Mouse (Mus musculus) midbrain, embryonic 15.5 days (tissue): Measurements from ENCODE around the gene Kit. TPM values are rescaled to one million over a fixed set of nuclear protein-coding genes. Genes with fewer than 3 reads are reported as not detected.

Experiments
- ATAC-seq: fragments of 200-750 bp; cut with Nextera tagmentation; replicated peaks from 2 replicates; pipeline ENCODE4 v1.8.0; 2017; ENCODE audit warnings: moderate TSS enrichment
- H3K27ac ChIP-seq: fragments of 300-500 bp; sonication (generic); 2 replicates; pipeline ENCODE4 v1.5.1; 2015; ENCODE audit warnings: mild to moderate bottlenecking, inconsistent platforms
- H3K27me3 ChIP-seq: fragments of 300-500 bp; sonication (generic); replicated peaks from 2 replicates; pipeline ENCODE4 v1.6.1; 2015; ENCODE audit warnings: inconsistent platforms
- H3K36me3 ChIP-seq: fragments of 300-500 bp; sonication (generic); replicated peaks from 2 replicates; pipeline ENCODE4 v1.6.1; 2015; ENCODE audit warnings: inconsistent platforms
- H3K4me1 ChIP-seq: fragments of 300-500 bp; sonication (generic); 2 replicates; pipeline ENCODE4 v1.6.1; 2015; ENCODE audit warnings: inconsistent platforms
- H3K4me2 ChIP-seq: fragments of 300-500 bp; sonication (generic); 2 replicates; pipeline ENCODE4 v1.6.1; 2015; ENCODE audit warnings: inconsistent platforms, mild to moderate bottlenecking, moderate library complexity
- H3K4me3 ChIP-seq: fragments of 300-500 bp; sonication (generic); 2 replicates; pipeline ENCODE4 v1.5.1; 2015; ENCODE audit warnings: mild to moderate bottlenecking, inconsistent platforms
- H3K9ac ChIP-seq: fragments of 300-500 bp; sonication (generic); 2 replicates; pipeline ENCODE4 v1.6.1; 2015; ENCODE audit warnings: mild to moderate bottlenecking, inconsistent platforms
- H3K9me3 ChIP-seq: fragments of 300-500 bp; sonication (generic); 2 replicates; pipeline ENCODE4 v1.6.1; 2016; ENCODE audit warnings: inconsistent platforms
- WGBS: fragments of 180-500 bp; shearing (Covaris S2); methylation state at CpG from one replicate; pipeline ENCODE4 v1.1.7; 2015; ENCODE audit warnings: mixed read lengths; 5-methylcytosine and 5-hydroxymethylcytosine counted together
- polyA plus RNA-seq: library from polyadenylated mRNA; unstranded; fragments of >200 nt; fragmentation: Nextera tagmentation; extraction: Ambion mirVana; gene quantifications from 2 replicates; pipeline ENCODE4 v1.2.1, GENCODE M21; 2015

The Kit gene
- polyA plus RNA-seq, 1 experiment from 2014 or later, result 44.0 TPM

- peak overlapping the region; percentile 83 for H3K27ac ChIP-seq
- H3K9me3 ChIP-seq, result no peaks in the 10 kb centered on the region
- WGBS, result 3% methylated on average over 27 of the region's 27 CpGs
- H3K9ac ChIP-seq, result peak overlapping the region; percentile 70
- H3K4me3 ChIP-seq, result peak overlapping the region; percentile 71
- H3K4me1 ChIP-seq, result peaks cover 15% of the 10 kb centered on the region
- no peaks in the 10 kb centered on the region for H3K27me3 ChIP-seq
- peak; percentile 8; the same call in 1 of the 2 replicates for ATAC-seq
- H3K4me2 ChIP-seq, result peak overlapping the region; percentile 95
- H3K36me3 ChIP-seq, result no peaks in the 10 kb centered on the region
These were observed 415 bp upstream of the Kit start for GRCm38 (mm10) chr5:75574151-75574851.

GRCm38 (mm10) chr5:75575567-75576515 is 1.1 kb downstream of the Kit start:
- peak overlapping the region; percentile 95 for H3K4me2 ChIP-seq
- H3K4me1 ChIP-seq, result peaks cover 15% of the 10 kb centered on the region
- no peaks in the 10 kb centered on the region for H3K27me3 ChIP-seq
- H3K36me3 ChIP-seq, result no peaks in the 10 kb centered on the region
- H3K9me3 ChIP-seq, result no peaks in the 10 kb centered on the region
- peak overlapping the region; percentile 83 for H3K27ac ChIP-seq
- H3K4me3 ChIP-seq, result peak overlapping the region; percentile 71
- peak overlapping the region; percentile 70 for H3K9ac ChIP-seq
- peak; percentile 84 for ATAC-seq
- under 1% methylated on average over 53 of the region's 53 CpGs for WGBS

- Histone ChIP-seq H3K36me3 (no peaks in the 10 kb centered on the region), H3K9me3 (no peaks in the 10 kb centered on the region), H3K27ac (peak overlapping the region; percentile 83; the same call in 1 of the 2 replicates), H3K9ac (peak overlapping the region; percentile 70), H3K4me1 (peaks cover 15% of the 10 kb centered on the region), H3K4me2 (peak overlapping the region; percentile 95), H3K27me3 (no peaks in the 10 kb centered on the region), H3K4me3 (peak overlapping the region; percentile 71)
- no peak for ATAC-seq
- 21% methylated on average over 6 of the region's 6 CpGs for WGBS
These were observed 2.0 kb downstream of the Kit start for GRCm38 (mm10) chr5:75576741-75577140.

- ATAC-seq, result no peak
- no peaks in the 10 kb centered on the region for H3K36me3 ChIP-seq
- no peaks in the 10 kb centered on the region for H3K27me3 ChIP-seq
- H3K9me3 ChIP-seq, result no peaks in the 10 kb centered on the region
- H3K9ac ChIP-seq, result no peak overlapping the region
- H3K27ac ChIP-seq, result no peak overlapping the region
- H3K4me3 ChIP-seq, result no peak overlapping the region
- WGBS, result 81% methylated on average over 7 of the region's 7 CpGs
- peaks cover 15% of the 10 kb centered on the region for H3K4me1 ChIP-seq
- H3K4me2 ChIP-seq, result peak overlapping the region; percentile 95
These were observed 3.4 kb downstream of the Kit start for GRCm38 (mm10) chr5:75578141-75578540.

GRCm38 (mm10) chr5:75579244-75579643 is 4.5 kb downstream of the Kit start:
- Histone ChIP-seq H3K9ac (no peak overlapping the region), H3K27me3 (no peaks in the 10 kb centered on the region), H3K4me1 (peaks cover 15% of the 10 kb centered on the region), H3K9me3 (no peaks in the 10 kb centered on the region), H3K4me3 (no peak overlapping the region), H3K36me3 (no peaks in the 10 kb centered on the region), H3K4me2 (no peak overlapping the region), H3K27ac (no peak overlapping the region)
- ATAC-seq, result no peak
- WGBS, result 86% methylated on average over 5 of the region's 5 CpGs

GRCm38 (mm10) chr5:75579646-75580268 is 5.0 kb downstream of the Kit start:
- no peak overlapping the region for H3K4me2 ChIP-seq
- no peak for ATAC-seq
- H3K27ac ChIP-seq, result no peak overlapping the region
- H3K9ac ChIP-seq, result no peak overlapping the region
- H3K4me3 ChIP-seq, result no peak overlapping the region
- H3K36me3 ChIP-seq, result no peaks in the 10 kb centered on the region
- peaks cover 15% of the 10 kb centered on the region for H3K4me1 ChIP-seq
- H3K27me3 ChIP-seq, result no peaks in the 10 kb centered on the region
- 87% methylated on average over 11 of the region's 11 CpGs for WGBS
- H3K9me3 ChIP-seq, result no peaks in the 10 kb centered on the region

- H3K27ac ChIP-seq, result no peak overlapping the region
- no peaks in the 10 kb centered on the region for H3K27me3 ChIP-seq
- no peaks in the 10 kb centered on the region for H3K9me3 ChIP-seq
- no peak overlapping the region for H3K4me3 ChIP-seq
- WGBS, result 93% methylated on average over 7 of the region's 7 CpGs
- no peaks in the 10 kb centered on the region for H3K36me3 ChIP-seq
- H3K4me2 ChIP-seq, result no peak overlapping the region
- H3K9ac ChIP-seq, result no peak overlapping the region
- ATAC-seq, result no peak
- peaks cover 7% of the 10 kb centered on the region for H3K4me1 ChIP-seq
These were observed 7.2 kb downstream of the Kit start for GRCm38 (mm10) chr5:75581926-75582325.

- peaks cover 14% of the 10 kb centered on the region for H3K4me1 ChIP-seq
- H3K36me3 ChIP-seq, result no peaks in the 10 kb centered on the region
- no peak overlapping the region for H3K27ac ChIP-seq
- no peaks in the 10 kb centered on the region for H3K9me3 ChIP-seq
- no peak overlapping the region for H3K4me2 ChIP-seq
- H3K4me3 ChIP-seq, result no peak overlapping the region
- no peaks in the 10 kb centered on the region for H3K27me3 ChIP-seq
- no peak for ATAC-seq
- no peak overlapping the region for H3K9ac ChIP-seq
- 98% methylated on average over 4 of the region's 4 CpGs for WGBS
These were observed 13.1 kb downstream of the Kit start for GRCm38 (mm10) chr5:75587781-75588180.

GRCm38 (mm10) chr5:75589552-75590346 is 15.0 kb downstream of the Kit start:
- ATAC-seq, result peak; percentile 54; the same call in 1 of the 2 replicates
- no peak overlapping the region for H3K4me2 ChIP-seq
- WGBS, result 89% methylated on average over 15 of the region's 15 CpGs

GRCm38 (mm10) chr5:75590961-75591360 is 16.2 kb downstream of the Kit start:
- peaks cover 20% of the 10 kb centered on the region for H3K4me1 ChIP-seq
- 40% methylated on average over 6 of the region's 6 CpGs for WGBS
- no peak for ATAC-seq

More at GRCm38 (mm10) chr5:75589552-75590346, 15.0 kb downstream of the Kit start:
- no peaks in the 10 kb centered on the region for H3K27me3 ChIP-seq
- H3K9me3 ChIP-seq, result no peaks in the 10 kb centered on the region
- no peak overlapping the region for H3K4me3 ChIP-seq
- H3K4me1 ChIP-seq, result peaks cover 16% of the 10 kb centered on the region
- H3K9ac ChIP-seq, result no peak overlapping the region
- no peak overlapping the region for H3K27ac ChIP-seq
- H3K36me3 ChIP-seq, result no peaks in the 10 kb centered on the region

GRCm38 (mm10) chr5:75591567-75591966 is 16.9 kb downstream of the Kit start:
- no peak overlapping the region for H3K4me2 ChIP-seq
- no peak overlapping the region for H3K4me3 ChIP-seq
- no peak overlapping the region for H3K9ac ChIP-seq
- 58% methylated on average over 11 of the region's 11 CpGs for WGBS
- peaks cover 20% of the 10 kb centered on the region for H3K4me1 ChIP-seq
- no peak for ATAC-seq
- no peaks in the 10 kb centered on the region for H3K27me3 ChIP-seq
- no peaks in the 10 kb centered on the region for H3K9me3 ChIP-seq
- no peak overlapping the region for H3K27ac ChIP-seq
- no peaks in the 10 kb centered on the region for H3K36me3 ChIP-seq

More at GRCm38 (mm10) chr5:75590961-75591360, 16.2 kb downstream of the Kit start:
- Histone ChIP-seq H3K9me3 (no peaks in the 10 kb centered on the region), H3K4me3 (no peak overlapping the region), H3K9ac (no peak overlapping the region), H3K27me3 (no peaks in the 10 kb centered on the region), H3K27ac (no peak overlapping the region), H3K4me2 (no peak overlapping the region), H3K36me3 (no peaks in the 10 kb centered on the region)
